Mouse (Mus musculus) liver (tissue): ENCODE measurements at regions not wholly inside any gene's neighbourhood (a gene's known extent, or its start where the extent isn't known, plus 50 kb on each side); places are given as distances from the start of the nearest gene placed in this dataset.
A peak's percentile ranks its signal among the peaks of the same experiment; 100 is the strongest.

Source experiments
- DNase-seq: peaks from one replicate; pipeline ENCODE4 v3.0.0-alpha.2; 2020; ENCODE audit warnings: mixed read lengths

- no peak for DNase-seq
These were observed 56.4 kb upstream of the Adra2c start for GRCm38 (mm10) chr5:35221451-35222305.

DNA sequence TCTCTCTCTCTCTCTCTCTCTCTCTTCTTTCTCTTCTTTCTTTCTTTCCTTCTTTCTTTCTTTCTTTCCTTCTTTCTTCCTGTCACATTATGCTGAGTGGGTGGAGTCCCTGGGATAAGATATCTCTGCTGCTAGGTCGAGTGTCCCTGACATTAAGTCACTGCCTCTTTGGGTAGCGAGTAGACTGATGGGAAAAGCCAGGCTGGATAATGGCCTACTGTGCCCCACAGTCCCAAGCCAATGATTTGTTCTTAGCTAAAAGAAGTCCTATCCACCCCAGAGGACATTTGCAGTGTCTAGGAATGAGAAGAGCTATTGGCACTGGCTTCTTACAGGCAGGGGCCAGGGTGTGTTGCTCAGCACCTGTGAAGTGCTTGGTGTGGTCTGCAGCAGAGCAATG is 61.8 kb upstream of the Adra2c start:
- no peak for DNase-seq

- DNase-seq, result no peak
These were observed 62.5 kb upstream of the Adra2c start for GRCm38 (mm10) chr5:35215480-35216195.

GRCm38 (mm10) chr5:35215007-35215406 is 63.1 kb upstream of the Adra2c start:
- no peak for DNase-seq

DNA sequence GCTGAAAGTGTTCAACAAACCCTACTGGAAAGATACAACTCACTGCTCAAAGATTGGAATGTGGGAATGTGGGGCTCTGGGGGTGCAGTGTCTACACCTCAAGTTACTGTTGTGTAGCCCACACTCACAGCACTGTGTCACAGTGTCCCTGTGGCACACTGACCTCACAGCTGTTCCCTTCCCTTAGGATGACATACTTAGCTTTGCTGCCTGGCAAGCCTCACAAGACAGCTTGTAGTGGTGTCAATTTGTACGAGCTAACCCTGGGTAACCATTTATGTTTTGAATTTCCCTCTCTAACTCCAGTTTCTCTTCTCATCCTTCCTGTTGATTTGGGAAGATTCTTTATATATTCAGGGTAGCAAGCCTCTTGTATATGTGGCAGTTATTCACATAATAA is 68.8 kb upstream of the Adra2c start:
- no peak for DNase-seq

GRCm38 (mm10) chr5:35204049-35204448 is 74.1 kb upstream of the Adra2c start:
- no peak for DNase-seq

DNA sequence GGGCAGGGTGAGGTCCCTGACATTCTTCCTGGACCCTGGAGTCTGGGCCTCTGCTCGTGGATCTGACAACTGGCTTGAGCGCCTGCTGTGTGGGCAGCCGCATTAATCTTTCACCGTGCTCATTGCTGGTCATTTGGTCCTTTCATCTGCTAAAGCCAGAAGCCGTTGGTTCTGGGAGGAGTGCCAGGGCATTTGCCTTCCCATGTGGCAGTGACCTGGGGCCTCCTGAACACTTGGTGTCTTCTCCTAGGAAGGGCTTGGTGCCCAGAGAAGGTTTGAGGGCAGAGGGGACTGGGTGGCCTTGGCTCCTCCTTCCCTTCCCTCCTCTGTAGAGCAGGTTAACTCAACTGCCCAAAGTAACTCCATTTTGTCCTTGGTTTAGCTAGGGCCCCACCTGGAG is 79.7 kb upstream of the Adra2c start:
- DNase-seq, result no peak

DNA sequence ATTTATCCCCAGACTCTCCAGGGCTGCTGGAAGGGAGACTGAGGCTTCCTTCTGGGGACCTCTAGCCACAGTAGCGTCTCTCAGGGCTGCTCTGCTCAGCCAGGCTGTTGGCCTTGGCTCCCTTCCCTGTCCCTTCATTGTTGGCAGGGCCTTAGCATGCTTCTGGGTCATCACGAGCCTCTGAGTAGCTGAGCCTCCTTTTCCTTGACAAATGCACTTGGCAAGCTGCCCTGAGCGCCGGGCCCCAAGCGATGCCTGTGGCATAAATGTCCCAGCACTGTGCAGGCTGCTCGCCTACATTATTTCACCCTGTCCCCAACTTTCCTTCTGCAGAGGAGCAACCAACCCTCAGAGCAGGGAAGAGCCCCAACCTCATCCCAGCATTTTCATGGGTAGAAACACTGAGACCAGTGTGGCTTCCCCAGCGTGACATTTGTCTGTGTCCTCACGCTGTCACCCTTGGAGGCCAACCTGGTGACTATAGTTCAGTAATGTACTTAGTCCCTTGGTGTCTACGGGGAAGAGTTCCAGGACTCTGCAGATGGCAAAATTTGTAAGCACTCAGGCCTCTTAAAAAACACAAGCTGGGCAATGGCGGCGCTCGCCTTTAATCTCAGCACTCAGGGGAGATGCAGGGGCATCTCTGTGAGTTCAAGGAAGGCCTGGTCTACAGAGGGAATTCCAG is 83.7 kb upstream of the Lrpap1 start:
- DNase-seq, result peak; percentile 15

DNA sequence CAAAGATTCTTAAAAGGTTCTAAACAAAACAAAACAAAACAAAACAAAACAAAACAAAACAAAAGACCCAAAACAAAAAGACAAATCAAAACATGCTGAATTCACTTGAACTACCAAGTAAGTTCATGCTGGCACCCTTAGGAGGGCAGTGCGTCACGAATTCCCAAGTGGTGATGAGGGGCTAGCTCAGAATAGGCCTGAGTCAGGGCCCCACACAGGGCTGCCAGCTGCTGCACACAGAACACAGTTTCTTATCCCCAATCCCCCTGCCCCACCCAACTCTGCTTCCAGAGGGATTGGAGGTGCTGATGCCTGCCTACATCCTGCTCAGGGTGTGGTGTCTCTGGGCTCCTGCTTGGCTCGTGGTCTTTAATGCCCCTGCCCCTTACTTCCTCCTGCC is 80.3 kb upstream of the Lrpap1 start:
- no peak for DNase-seq

DNA sequence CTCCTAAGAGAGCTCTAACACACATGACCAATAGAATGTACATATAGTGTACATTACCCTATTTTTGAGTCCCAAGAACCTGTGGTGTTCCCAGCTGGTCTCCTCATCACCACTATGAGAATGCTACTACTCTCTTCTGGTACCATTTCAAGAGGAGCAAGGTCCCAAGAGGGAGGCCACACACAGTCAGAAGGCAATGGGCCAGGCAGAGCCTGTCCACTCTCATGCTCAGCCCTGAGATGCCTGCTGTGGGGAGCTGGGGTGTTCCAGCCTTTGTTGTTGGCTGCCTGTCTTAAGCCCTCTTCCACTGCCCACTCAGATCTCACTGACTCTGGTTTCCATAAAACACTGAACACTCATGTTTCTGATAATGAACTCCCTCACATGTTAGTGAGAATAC is 79.7 kb upstream of the Lrpap1 start:
- no peak for DNase-seq

DNA sequence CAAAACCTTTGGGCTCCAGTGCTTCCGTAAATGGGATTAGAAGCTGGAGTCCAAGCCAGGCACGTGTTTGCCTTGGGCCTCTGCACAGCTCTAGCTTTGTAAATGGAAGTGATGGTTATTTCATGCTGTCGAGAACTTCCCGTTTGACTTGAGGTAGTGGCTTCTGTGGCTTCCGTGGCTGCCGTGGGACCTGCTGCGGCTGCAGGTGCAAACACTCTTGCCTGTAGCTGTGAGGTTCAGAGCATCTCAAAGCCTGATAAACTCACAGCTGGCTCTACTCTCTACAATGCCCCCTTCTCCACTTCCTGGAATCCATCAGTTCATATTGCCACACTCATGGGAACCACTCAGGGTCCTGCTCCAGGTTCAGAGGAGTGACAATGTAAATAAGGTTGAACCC is 77.9 kb upstream of the Lrpap1 start:
- no peak for DNase-seq

- peak; percentile 30 for DNase-seq
These were observed 71.8 kb upstream of the Lrpap1 start for GRCm38 (mm10) chr5:35177332-35177731.

DNA sequence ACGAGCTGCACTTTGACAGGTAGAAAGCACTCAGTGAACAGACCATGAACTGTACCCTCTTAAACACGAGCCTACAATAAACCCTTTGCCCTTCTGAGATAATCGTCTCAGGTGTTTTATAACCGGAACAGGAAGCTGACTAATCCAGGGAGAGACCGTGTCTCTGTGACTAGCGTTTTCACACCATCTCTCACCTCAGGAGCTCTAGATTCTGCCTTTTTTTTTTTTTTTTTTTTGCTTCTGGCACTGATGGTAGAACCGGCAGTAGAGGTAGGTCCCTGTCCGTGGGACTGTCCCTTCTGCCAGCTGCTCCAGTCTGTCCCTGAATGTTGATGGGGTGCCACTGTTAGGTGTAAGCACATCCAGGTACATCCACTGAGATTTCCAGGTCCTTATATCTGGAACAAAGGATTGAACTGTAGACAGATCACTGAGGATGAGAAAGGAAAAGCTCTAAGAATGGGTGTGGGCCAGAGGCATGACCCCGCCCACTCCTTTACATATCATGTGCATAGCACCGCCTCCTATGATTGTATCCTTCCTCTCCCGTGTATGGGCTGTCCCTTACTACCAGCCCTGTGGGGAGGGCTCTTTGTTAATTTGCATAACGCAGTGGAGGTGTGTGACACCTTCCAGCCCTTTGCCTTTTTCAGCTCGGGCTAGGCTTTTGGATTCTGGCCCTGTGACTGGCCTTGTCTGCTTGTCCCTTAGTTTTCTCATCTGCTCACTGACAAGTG is 70.7 kb upstream of the Lrpap1 start:
- DNase-seq, result peak; percentile 69

DNA sequence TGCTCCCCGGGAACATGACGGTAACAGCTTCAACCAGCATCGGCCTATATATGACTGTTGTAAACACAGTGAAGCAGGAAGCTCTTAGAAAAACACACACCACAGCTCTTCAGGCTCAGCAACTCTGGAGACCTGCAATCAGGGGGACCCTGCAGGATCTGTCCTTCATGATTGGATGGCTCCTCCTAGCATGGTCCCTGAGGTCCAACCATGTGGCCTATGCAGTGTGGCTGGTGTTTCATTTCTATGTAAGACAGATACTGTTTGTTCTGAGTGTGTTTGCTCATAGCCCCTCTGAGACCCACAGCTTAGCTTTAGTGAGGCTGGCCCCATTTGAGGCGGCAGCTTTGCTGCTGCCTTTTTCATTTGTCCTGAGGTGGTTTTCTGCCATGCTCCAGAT is 68.8 kb upstream of the Lrpap1 start:
- no peak for DNase-seq

GRCm38 (mm10) chr5:35171336-35171735 is 65.8 kb upstream of the Lrpap1 start:
- DNase-seq, result no peak

DNA sequence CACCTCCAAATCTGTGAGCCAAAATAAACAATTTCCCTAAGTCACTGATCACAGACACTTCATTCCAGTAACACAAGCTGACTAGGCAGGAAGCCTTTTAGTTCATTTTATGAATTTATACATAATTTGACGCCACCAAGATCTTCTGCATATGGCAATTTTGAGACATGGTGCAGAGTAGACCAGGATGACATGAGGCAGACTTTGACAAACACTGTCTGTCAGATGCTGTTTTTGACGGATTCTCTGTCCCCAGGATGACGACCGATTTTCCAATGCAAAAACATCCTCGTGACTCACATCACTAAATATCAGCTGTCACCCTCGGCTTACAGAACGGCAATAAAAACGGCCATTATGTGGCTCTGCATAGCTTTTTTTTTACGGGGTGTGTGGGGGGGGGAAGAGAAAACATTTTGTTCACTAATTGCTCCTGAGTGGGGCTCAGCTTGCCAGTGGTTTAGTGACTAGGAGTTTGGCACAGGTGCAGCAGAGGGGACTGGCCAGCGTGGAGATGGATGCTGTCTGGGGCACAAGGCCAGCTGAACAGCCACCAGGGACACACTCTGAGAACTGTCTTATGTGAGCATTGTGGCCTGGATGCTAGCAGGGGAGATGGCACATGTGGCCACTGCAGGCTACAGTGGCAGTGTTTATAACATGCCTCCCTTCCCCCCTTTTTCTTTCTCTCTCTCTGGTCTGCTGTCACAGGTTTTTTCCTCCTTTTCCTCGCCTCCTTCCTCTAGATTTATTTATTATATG is 65.0 kb upstream of the Lrpap1 start:
- DNase-seq, result no peak

GRCm38 (mm10) chr5:35169614-35170293 is 64.2 kb upstream of the Lrpap1 start:
- DNase-seq, result no peak

DNA sequence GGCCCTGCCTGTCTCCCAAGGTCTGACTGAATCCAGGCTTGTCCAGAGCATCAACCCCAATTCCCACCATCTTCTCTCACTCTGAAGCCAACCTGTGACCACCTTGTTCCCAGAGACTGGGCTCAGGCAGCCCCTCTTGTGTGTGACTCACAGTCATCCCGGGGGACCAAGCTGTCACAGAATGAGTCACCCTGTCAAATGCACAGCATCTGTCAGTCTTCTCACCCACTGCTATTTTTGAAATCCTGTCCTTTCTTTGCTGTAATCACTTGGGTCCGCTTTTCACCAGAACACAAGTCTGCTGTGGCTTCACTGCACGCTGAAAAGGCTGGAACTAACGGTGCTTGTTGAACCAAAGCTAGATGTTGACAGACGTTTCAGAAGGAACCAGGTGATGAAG is 63.3 kb upstream of the Lrpap1 start:
- DNase-seq, result no peak

DNA sequence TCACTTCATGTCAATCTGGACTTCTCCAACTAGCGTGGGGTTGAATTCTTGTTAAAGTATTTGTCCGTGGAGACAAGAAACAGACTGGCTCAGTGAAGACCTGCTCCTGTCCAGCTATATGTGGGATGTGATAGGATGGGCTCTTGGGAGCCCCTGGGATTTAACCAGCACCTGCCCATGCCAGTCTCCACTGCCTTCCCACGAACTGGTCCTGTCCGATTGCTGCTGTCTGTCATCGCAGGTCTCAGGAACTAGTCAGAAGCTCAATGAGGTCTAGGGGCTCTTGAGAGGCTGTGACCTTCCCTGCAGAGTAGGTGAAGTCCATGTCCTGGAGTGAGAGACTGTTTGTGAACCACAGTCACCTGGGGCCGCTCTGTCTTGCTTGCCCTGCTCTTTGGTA is 62.8 kb upstream of the Lrpap1 start:
- DNase-seq, result no peak

DNA sequence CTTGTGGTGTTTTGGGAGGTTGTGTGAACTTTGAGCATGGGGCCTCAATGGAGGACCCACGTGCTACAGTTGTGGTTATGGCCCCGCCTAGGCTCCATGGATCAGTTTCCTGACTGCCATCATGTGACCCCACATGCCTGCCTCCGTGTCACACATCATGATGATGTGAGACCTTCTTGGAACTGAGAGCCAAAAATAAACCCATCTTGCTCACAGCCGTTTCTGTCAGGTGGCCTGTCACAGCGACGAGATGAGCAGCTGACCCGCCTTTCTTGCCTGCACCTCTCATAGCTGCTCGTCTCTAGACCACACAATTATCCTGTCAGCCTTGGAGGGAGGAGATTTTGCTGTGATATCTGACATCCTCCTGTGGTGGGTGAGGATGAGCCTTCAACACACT is 60.4 kb upstream of the Lrpap1 start:
- peak; percentile 34 for DNase-seq

- peak; percentile 27 for DNase-seq
These were observed 59.9 kb upstream of the Lrpap1 start for GRCm38 (mm10) chr5:35165459-35165858.

DNA sequence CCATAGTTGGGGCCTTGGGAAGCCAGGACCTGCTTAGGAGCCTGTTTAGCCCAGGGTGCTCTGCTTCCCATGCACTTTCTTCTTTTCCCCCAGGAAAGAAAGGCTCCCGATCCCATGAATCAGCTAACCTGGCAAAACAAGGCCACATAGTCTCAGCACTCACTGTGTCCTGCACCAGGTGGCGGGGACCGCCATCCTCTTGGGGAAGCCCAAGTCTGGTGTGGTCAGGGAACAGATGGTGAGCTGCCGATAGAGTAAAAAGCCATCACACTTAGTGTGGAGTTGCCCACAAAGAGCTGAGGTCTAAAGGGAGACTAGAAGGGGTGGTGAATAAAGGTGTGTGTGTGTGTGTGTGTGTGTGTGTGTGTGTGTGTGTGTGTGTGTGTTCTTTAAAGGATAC is 57.0 kb upstream of the Lrpap1 start:
- DNase-seq, result no peak
